In the genomic region with DNA sequence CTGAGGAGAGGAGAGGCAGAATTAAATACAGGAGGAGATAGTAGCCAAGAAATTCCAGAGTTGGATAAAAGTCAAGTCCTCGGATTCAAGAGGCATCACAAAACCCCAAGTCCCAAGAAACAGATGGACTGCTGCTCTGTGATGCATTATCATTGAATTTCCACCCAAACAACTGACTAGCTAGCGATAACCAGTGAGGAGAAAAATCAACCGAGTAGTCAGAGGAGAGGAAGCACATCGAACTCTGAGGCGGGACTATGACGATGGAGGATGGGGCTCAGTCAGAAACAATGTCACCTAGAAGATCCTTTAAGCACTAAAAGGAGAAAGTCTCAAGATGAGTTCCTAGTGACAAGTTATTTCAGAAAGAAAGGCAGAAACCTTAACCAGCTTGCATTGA, we compare ENCODE assay signal across 29 mouse cellular contexts. TPM values are rescaled to one million over a fixed set of nuclear protein-coding genes. Genes with fewer than 3 reads are reported as not detected.
DNase-seq lines count a peak whose midpoint lies in the region; ATAC-seq and TF ChIP-seq lines count a peak whose summit lies in the region.
"Had no signal": no experiment of that assay in that cellular context is flagged by ENCODE, and none has a peak within 500 bp of the region (broad histone marks: within the 10 kb centered on the region; RNA-seq: fewer than 3 reads in every experiment).

No protein-coding gene starts in this region.

- peak; percentile 9 for DNase-seq in liver
- no peak for DNase-seq in liver, postnatal 0 days
- DNase-seq in liver, embryonic 11.5 days (ENCODE audit: low spot score): no peak
- no peak for DNase-seq in liver, embryonic 14.5 days (ENCODE audit: low read depth in 3 of 3, low spot score in 3 of 3)
- no peak for DNase-seq in kidney, adult 11 months
- DNase-seq in cerebellum, postnatal 14 days: no peak
- DNase-seq in heart, postnatal 4 days: no peak
- DNase-seq: adrenal gland, adult 8-10 months; adrenal gland, postnatal 25 days; cerebellum, adult 18-20 months; cerebellum, adult 9-11 months; cerebellum, postnatal 36 days; embryo, embryonic 11 days; gastrocnemius, postnatal 25 days; heart, adult 18-20 months; heart, postnatal 10 days; heart, postnatal 36 days had no signal

- no peak for ATAC-seq in liver, postnatal 0 days
- no peak; the same call in 1 of the 2 replicates for ATAC-seq in liver, embryonic 11.5 days (replicated peaks; ENCODE audit: low FRiP score)
- peak; percentile 60 for ATAC-seq in liver, embryonic 14.5 days (ENCODE audit: insufficient read depth)
- ATAC-seq: activated CD4-positive, CD25-positive, alpha-beta regulatory T cell, adult 4 months; forebrain, embryonic 15.5 days; hindbrain, postnatal 0 days had no signal

- no peak overlapping the region for H3K4me3 ChIP-seq in liver, postnatal 0 days (ENCODE audit: low read depth, low read length)
- H3K4me3 ChIP-seq in liver, embryonic 11.5 days (ENCODE audit: low read depth, low read length): no peak overlapping the region
- no peak overlapping the region for H3K4me3 ChIP-seq in liver, embryonic 14.5 days (ENCODE audit: insufficient read depth in 1 of 2, low read depth in 2 of 2, low read length in 2 of 2)
- H3K4me3 ChIP-seq: embryonic facial prominence, embryonic 10.5 days; embryonic facial prominence, embryonic 13.5 days; erythroblast, embryonic 14.5 days; forebrain, embryonic 12.5 days; forebrain, embryonic 15.5 days; heart, embryonic 12.5 days; heart, embryonic 15.5 days had no signal

- WGBS in liver, postnatal 0 days (ENCODE audit: insufficient replicate concordance): 55% methylated on average over 6 of the region's 6 CpGs
- 51% methylated on average over 6 of the region's 6 CpGs for WGBS in liver, embryonic 11.5 days
- WGBS in liver, embryonic 14.5 days (ENCODE audit: insufficient replicate concordance): 24% methylated on average over 6 of the region's 6 CpGs

- H3K27me3 ChIP-seq in liver, postnatal 0 days (ENCODE audit: insufficient read depth, low read length): no peaks in the 10 kb centered on the region
- no peaks in the 10 kb centered on the region for H3K27me3 ChIP-seq in liver, embryonic 11.5 days (replicated peaks; ENCODE audit: control insufficient read depth, insufficient read depth, low read length)
- H3K27me3 ChIP-seq in liver, embryonic 14.5 days (ENCODE audit: control insufficient read depth, insufficient read depth, low read length): no peaks in the 10 kb centered on the region
- H3K27me3 ChIP-seq: embryonic facial prominence, embryonic 13.5 days; forebrain, embryonic 12.5 days; forebrain, embryonic 15.5 days; heart, embryonic 12.5 days; heart, embryonic 15.5 days had no signal

- H3K36me3 ChIP-seq in liver, postnatal 0 days (replicated peaks; ENCODE audit: insufficient read depth, low read length): no peaks in the 10 kb centered on the region
- no peaks in the 10 kb centered on the region for H3K36me3 ChIP-seq in liver, embryonic 11.5 days (ENCODE audit: control insufficient read depth, insufficient read depth, low read length)
- H3K36me3 ChIP-seq in liver, embryonic 14.5 days (replicated peaks; ENCODE audit: control insufficient read depth, insufficient read depth, low read depth): no peaks in the 10 kb centered on the region
- H3K36me3 ChIP-seq: embryonic facial prominence, embryonic 10.5 days; embryonic facial prominence, embryonic 13.5 days; forebrain, embryonic 12.5 days; forebrain, embryonic 15.5 days; heart, embryonic 12.5 days; heart, embryonic 15.5 days had no signal

- TF ChIP-seq CTCF in liver, postnatal 0 days (IDR thresholded peaks at IDR 0.05; ENCODE audit: low read depth): no peak
- no peak for TF ChIP-seq CTCF in liver, embryonic 14.5 days (IDR thresholded peaks at IDR 0.05; ENCODE audit: low read depth)

- no peak overlapping the region for H3K4me2 ChIP-seq in liver, postnatal 0 days (ENCODE audit: low read depth, low read length)
- H3K4me2 ChIP-seq in liver, embryonic 11.5 days: peak overlapping the region; percentile 19
- peak overlapping the region; percentile 26 for H3K4me2 ChIP-seq in liver, embryonic 14.5 days (ENCODE audit: low read depth)
- H3K4me2 ChIP-seq: embryonic facial prominence, embryonic 13.5 days; forebrain, embryonic 12.5 days; forebrain, embryonic 15.5 days; heart, embryonic 12.5 days; heart, embryonic 15.5 days; hindbrain, embryonic 14.5 days had no signal

- H3K9ac ChIP-seq in liver, postnatal 0 days (replicated peaks): no peak overlapping the region
- H3K9ac ChIP-seq in liver, embryonic 11.5 days (ENCODE audit: low read depth, low read length): no peak overlapping the region
- H3K9ac ChIP-seq in liver, embryonic 14.5 days (replicated peaks): no peak overlapping the region
- H3K9ac ChIP-seq: embryonic facial prominence, embryonic 13.5 days; forebrain, embryonic 12.5 days; forebrain, embryonic 15.5 days; heart, embryonic 12.5 days; heart, embryonic 15.5 days; hindbrain, embryonic 14.5 days had no signal

- no peak overlapping the region for H3K27ac ChIP-seq in liver, postnatal 0 days (ENCODE audit: low read depth)
- H3K27ac ChIP-seq in liver, embryonic 11.5 days (ENCODE audit: low read depth, low read length): peak overlapping the region; percentile 40; the same call in 1 of the 2 replicates
- no peak overlapping the region for H3K27ac ChIP-seq in liver, embryonic 14.5 days
- H3K27ac ChIP-seq: embryonic facial prominence, embryonic 10.5 days; embryonic facial prominence, embryonic 13.5 days; forebrain, embryonic 12.5 days; forebrain, embryonic 15.5 days; heart, embryonic 15.5 days; hindbrain, embryonic 14.5 days; hindbrain, postnatal 0 days had no signal

- H3K9me3 ChIP-seq in liver, postnatal 0 days (ENCODE audit: low read length): no peaks in the 10 kb centered on the region
- no peaks in the 10 kb centered on the region for H3K9me3 ChIP-seq in liver, embryonic 11.5 days (ENCODE audit: control insufficient read depth, low read length)
- no peaks in the 10 kb centered on the region for H3K9me3 ChIP-seq in liver, embryonic 14.5 days (ENCODE audit: control insufficient read depth, low read length)
- H3K9me3 ChIP-seq: embryonic facial prominence, embryonic 10.5 days; embryonic facial prominence, embryonic 13.5 days; forebrain, embryonic 12.5 days; forebrain, embryonic 15.5 days; heart, embryonic 12.5 days; heart, embryonic 15.5 days had no signal

- TF ChIP-seq EP300 in liver, postnatal 0 days (IDR thresholded peaks at IDR 0.05; ENCODE audit: low read depth): no peak
- peak; percentile 27; the same call in 1 of the 2 replicates for TF ChIP-seq EP300 in liver, embryonic 14.5 days (IDR thresholded peaks at IDR 0.05; ENCODE audit: low read depth)

- peaks cover 18% of the 10 kb centered on the region for H3K4me1 ChIP-seq in liver, postnatal 0 days (ENCODE audit: insufficient read depth)
- peaks cover 14% of the 10 kb centered on the region for H3K4me1 ChIP-seq in liver, embryonic 11.5 days (replicated peaks; ENCODE audit: control insufficient read depth, insufficient read depth, low read length)
- peaks cover 9 to 36% of the 10 kb centered on the region in 2 experiments; a peak in 3 of 4 replicates for H3K4me1 ChIP-seq in liver, embryonic 14.5 days (replicated peaks; ENCODE audit: control insufficient read depth in 2 of 2, insufficient read depth in 2 of 2, low read length in 1 of 2)
- H3K4me1 ChIP-seq: forebrain, embryonic 12.5 days; forebrain, embryonic 15.5 days; heart, embryonic 15.5 days had no signal

RNA-seq across cellular contexts. Expression of gene Lcp2, which starts 12.2 kb away (rescaled TPM):
- 9.8 and 12.3 TPM in 2 replicates for polyA plus RNA-seq in liver, postnatal 0 days (2015; fragmentation: Nextera tagmentation; extraction: Ambion mirVana)
- polyA plus RNA-seq in liver, embryonic 11.5 days (2014; fragmentation: Nextera tagmentation; extraction: Ambion mirVana): 13.3 and 16.0 TPM in 2 replicates
- 5.4 and 7.1 TPM in 2 replicates for polyA plus RNA-seq in liver, embryonic 14.5 days (2012; rRNA removed)
- 6.8 and 7.1 TPM in 2 replicates for polyA plus RNA-seq in liver, embryonic 14.5 days (2014; fragmentation: Nextera tagmentation; extraction: Ambion mirVana)
- total RNA-seq in heart, postnatal 4 days (2021): 1 to 10 TPM in 1 of 2 experiments, under 1 TPM in 1; 0.88 to 1.6 TPM

RNA-seq across cellular contexts. Expression of gene 4930469K13Rik, which starts 39.4 kb away (rescaled TPM):
- not detected in 2 replicates for polyA plus RNA-seq in liver, postnatal 0 days (2015; fragmentation: Nextera tagmentation; extraction: Ambion mirVana)
- not detected in 2 replicates for polyA plus RNA-seq in liver, embryonic 11.5 days (2014; fragmentation: Nextera tagmentation; extraction: Ambion mirVana)
- polyA plus RNA-seq in liver, embryonic 14.5 days (2012; rRNA removed): not detected in 2 replicates
- polyA plus RNA-seq in liver, embryonic 14.5 days (2014; fragmentation: Nextera tagmentation; extraction: Ambion mirVana): not detected in 2 replicates
- total RNA-seq in heart, postnatal 4 days (2021): not detected
- total RNA-seq: adrenal gland, adult 8-10 months; adrenal gland, postnatal 25 days; gastrocnemius, adult 8-10 months; gastrocnemius, postnatal 25 days; heart, adult 18-20 months; heart, postnatal 10 days; heart, postnatal 36 days had no signal
- polyA plus RNA-seq: cortical plate, adult 2 months; embryonic facial prominence, embryonic 10.5 days; erythroblast, embryonic 14.5 days; forebrain, embryonic 12.5 days; forebrain, embryonic 15.5 days; heart, embryonic 12.5 days; heart, embryonic 15.5 days had no signal
